Mouse (Mus musculus) intestine, embryonic 15.5 days (tissue): ENCODE data around the gene Robo4. TPM values are rescaled to one million over a fixed set of nuclear protein-coding genes. Genes with fewer than 3 reads are reported as not detected.

ENCODE experiments used
- ATAC-seq: fragments of 200-750 bp; cut with Nextera tagmentation; 2 replicates; pipeline ENCODE4 v1.8.0; 2017; ENCODE audit warnings: moderate TSS enrichment, moderate library complexity
- H3K27ac ChIP-seq: fragments of 300-500 bp; sonication (generic); 2 replicates; pipeline ENCODE4 v1.5.1; 2015; ENCODE audit warnings: mild to moderate bottlenecking, inconsistent platforms
- H3K27me3 ChIP-seq: fragments of 300-500 bp; sonication (generic); replicated peaks from 2 replicates; pipeline ENCODE4 v1.6.1; 2015; ENCODE audit warnings: inconsistent platforms
- H3K36me3 ChIP-seq: fragments of 300-500 bp; sonication (generic); 2 replicates; pipeline ENCODE4 v1.6.1; 2015; ENCODE audit warnings: inconsistent platforms
- H3K4me1 ChIP-seq: fragments of 300-500 bp; sonication (generic); replicated peaks from 2 replicates; pipeline ENCODE4 v1.6.1; 2015; ENCODE audit warnings: inconsistent platforms
- H3K4me2 ChIP-seq: fragments of 300-500 bp; sonication (generic); replicated peaks from 2 replicates; pipeline ENCODE4 v1.6.1; 2015; ENCODE audit warnings: mild to moderate bottlenecking, inconsistent platforms
- H3K4me3 ChIP-seq: fragments of 300-500 bp; sonication (generic); replicated peaks from 2 replicates; pipeline ENCODE4 v1.5.1; 2015; ENCODE audit warnings: inconsistent platforms
- H3K9ac ChIP-seq: fragments of 300-500 bp; sonication (generic); 2 replicates; pipeline ENCODE4 v1.6.1; 2015; ENCODE audit warnings: inconsistent platforms
- H3K9me3 ChIP-seq: fragments of 300-500 bp; sonication (generic); 2 replicates; pipeline ENCODE4 v1.6.1; 2016; ENCODE audit warnings: inconsistent platforms
- WGBS: fragments of 180-500 bp; shearing (Covaris S2); methylation state at CpG from one replicate; pipeline ENCODE4 v1.1.7; 2015; 5-methylcytosine and 5-hydroxymethylcytosine counted together
- polyA plus RNA-seq: library from polyadenylated mRNA; unstranded; fragments of >200 nt; fragmentation: Nextera tagmentation; extraction: Ambion mirVana; gene quantifications from 2 replicates; pipeline ENCODE4 v1.2.1, GENCODE M21; 2015

The Robo4 gene
- polyA plus RNA-seq, 1 experiment from 2014 or later = 11.4 TPM

DNA sequence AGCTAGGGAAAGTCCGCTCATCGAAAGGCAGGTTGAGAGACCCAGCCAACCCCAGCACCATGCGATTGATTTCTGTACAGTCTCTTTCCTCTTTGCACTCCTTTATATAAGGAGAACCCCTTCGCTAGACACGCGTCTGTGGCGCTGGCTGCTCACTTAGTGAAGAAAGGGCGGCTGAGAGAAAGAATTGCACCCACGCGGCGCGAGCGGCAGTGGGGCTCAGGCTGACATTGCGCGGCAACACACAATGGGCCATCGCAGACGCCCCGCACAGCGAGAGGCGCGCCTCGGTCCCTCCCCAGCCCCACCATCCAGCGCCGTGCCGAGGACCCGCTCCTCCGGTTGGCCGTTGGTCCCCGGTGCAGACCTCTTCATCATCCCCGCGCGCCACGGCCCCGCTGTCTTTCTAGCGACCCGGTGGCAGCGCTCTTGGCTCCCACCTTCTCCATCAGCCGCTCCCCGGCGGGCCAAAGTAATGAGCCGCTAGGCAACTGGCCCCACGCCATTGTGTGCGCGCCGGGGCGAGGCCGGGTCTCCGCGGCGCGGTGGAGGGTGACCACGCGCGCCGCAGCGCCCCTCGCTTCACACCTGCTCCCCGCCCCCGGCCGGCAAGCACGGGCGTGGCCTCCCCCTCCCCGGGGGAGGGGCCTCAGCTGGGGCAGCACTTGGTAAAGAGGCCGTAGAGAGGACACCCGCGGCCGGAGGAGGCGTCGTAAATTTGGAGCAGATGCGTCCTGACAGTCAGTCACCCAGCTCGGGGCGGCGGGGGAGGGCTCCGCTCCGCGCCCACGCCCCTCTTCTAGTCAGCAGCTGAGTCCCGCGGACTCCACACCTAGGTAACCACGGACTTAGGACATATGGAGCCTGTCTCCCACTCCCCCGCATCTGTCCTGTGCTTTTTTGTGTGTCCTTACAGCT lies 58.6 kb downstream of the Robo4 start:
- peaks cover 66% of the 10 kb centered on the region for H3K27me3 ChIP-seq
- H3K9ac ChIP-seq = peak overlapping the region; percentile 23; the same call in 1 of the 2 replicates
- peak; percentile 41 for ATAC-seq
- H3K4me1 ChIP-seq = peaks cover 12% of the 10 kb centered on the region
- H3K4me3 ChIP-seq = peak overlapping the region; percentile 45
- H3K4me2 ChIP-seq = peak overlapping the region; percentile 94
- no peaks in the 10 kb centered on the region for H3K9me3 ChIP-seq
- H3K36me3 ChIP-seq = no peaks in the 10 kb centered on the region
- WGBS = under 1% methylated on average over 81 of the region's 81 CpGs
- H3K27ac ChIP-seq = no peak overlapping the region

DNA sequence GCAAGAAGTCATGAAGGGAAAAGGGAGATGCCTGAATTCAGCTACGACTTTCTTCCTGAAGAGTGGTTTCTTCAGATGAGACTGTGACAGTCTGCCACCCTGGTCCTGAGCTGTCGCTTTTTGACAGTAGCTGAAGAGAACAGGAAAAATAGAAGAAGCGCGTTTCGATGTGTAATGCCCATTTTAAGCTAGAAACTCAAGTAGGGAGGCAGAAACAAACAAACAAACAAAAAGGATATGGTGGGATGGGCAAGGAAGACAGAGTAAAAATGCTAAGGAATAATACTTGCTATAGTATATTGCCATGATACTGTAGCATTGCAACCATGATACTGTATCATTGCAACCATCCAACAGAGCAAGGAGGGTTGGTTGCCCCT lies 59.3 kb downstream of the Robo4 start:
- Histone ChIP-seq H3K4me2 (peak overlapping the region; percentile 94), H3K9me3 (no peaks in the 10 kb centered on the region), H3K36me3 (no peaks in the 10 kb centered on the region), H3K27me3 (peaks cover 62% of the 10 kb centered on the region), H3K4me3 (peak overlapping the region; percentile 45), H3K9ac (no peak overlapping the region), H3K4me1 (peaks cover 12% of the 10 kb centered on the region), H3K27ac (no peak overlapping the region)
- 10% methylated on average over 5 of the region's 5 CpGs for WGBS
- no peak for ATAC-seq

GRCm38 (mm10) chr9:37461571-37461970 lies 59.9 kb downstream of the Robo4 start:
- Histone ChIP-seq H3K4me3 (no peak overlapping the region), H3K27me3 (peaks cover 56% of the 10 kb centered on the region), H3K4me1 (peaks cover 10% of the 10 kb centered on the region), H3K4me2 (no peak overlapping the region), H3K9ac (no peak overlapping the region), H3K36me3 (no peaks in the 10 kb centered on the region), H3K27ac (no peak overlapping the region), H3K9me3 (no peaks in the 10 kb centered on the region)
- WGBS = 12% methylated on average over 3 of the region's 3 CpGs
- no peak for ATAC-seq

DNA sequence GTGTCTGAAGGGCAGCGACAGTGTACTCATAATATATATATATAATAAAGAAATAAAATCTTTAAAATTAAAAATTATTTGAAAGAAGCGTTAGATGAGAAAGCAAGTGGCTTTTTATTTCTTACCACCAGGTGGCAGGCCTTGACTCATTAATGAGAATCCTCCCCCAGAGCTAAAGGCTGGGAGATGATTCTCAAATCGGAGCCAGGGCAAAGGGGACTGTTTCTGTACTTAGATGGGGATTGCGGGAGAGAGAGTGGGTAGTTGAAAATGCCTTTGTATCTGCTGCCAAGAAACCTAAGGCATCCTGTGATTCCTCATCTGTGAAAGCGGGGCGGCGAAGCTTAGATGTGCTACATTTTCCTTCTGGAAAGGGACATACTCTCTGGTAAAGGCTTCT lies 61.1 kb downstream of the Robo4 start:
- Histone ChIP-seq H3K4me3 (no peak overlapping the region), H3K4me1 (peaks cover 10% of the 10 kb centered on the region), H3K27ac (no peak overlapping the region), H3K27me3 (peaks cover 44% of the 10 kb centered on the region), H3K36me3 (no peaks in the 10 kb centered on the region), H3K9ac (no peak overlapping the region), H3K4me2 (no peak overlapping the region), H3K9me3 (no peaks in the 10 kb centered on the region)
- ATAC-seq = 0 out of 2 replicates have a peak, but pooled peaks have one; percentile 43
- WGBS = 19% methylated on average over 7 of the region's 7 CpGs

Other genes with a start within 250 kb of the Robo4 start
- gene Tmem218, start 193.7 kb upstream of the Robo4 start, polyA plus RNA-seq = 8.5 and 9.2 TPM in 2 replicates
- 3.1 and 4.4 TPM in 2 replicates for gene Slc37a2, start 146.2 kb upstream of the Robo4 start, polyA plus RNA-seq
- 5.0 and 6.1 TPM in 2 replicates for gene Ccdc15, start 53.5 kb upstream of the Robo4 start, polyA plus RNA-seq
- gene Hepacam, start 34.5 kb upstream of the Robo4 start, polyA plus RNA-seq = 0.06 and 0.08 TPM in 2 replicates
- gene Robo3, start 31.3 kb downstream of the Robo4 start, polyA plus RNA-seq = 0.04 TPM in 1 of 2 replicates, not detected in the other
- 17.9 and 19.4 TPM in 2 replicates for gene Msantd2, start 87.4 kb downstream of the Robo4 start, polyA plus RNA-seq
- gene Esam, start 126.2 kb downstream of the Robo4 start, polyA plus RNA-seq = 47.4 and 49.0 TPM in 2 replicates
- 2.6 and 3.0 TPM in 2 replicates for gene Vsig2, start 137.4 kb downstream of the Robo4 start, polyA plus RNA-seq
- gene Nrgn, start 151.0 kb downstream of the Robo4 start, polyA plus RNA-seq = 2.9 and 3.7 TPM in 2 replicates
- 13.9 and 14.5 TPM in 2 replicates for gene Siae, start 153.8 kb downstream of the Robo4 start, polyA plus RNA-seq
- 3.7 and 3.8 TPM in 2 replicates for gene Spa17, start 211.8 kb downstream of the Robo4 start, polyA plus RNA-seq